Mouse (Mus musculus): ENCODE results near the gene Shc1. TPM values are rescaled to one million over a fixed set of nuclear protein-coding genes. Genes with fewer than 3 reads are reported as not detected.

Shc1 gene
- polyA plus RNA-seq, 1 experiment from 2014 or later: 51.8 TPM

GRCm38 (mm10) chr3:89479055-89479454 is 60.8 kb downstream of the Shc1 start:
- H3K36me3 ChIP-seq: no peaks in the 10 kb centered on the region
- no peak for DNase-seq (ENCODE audit: low spot score)
- H3K4me1 ChIP-seq: no peaks in the 10 kb centered on the region
- no peaks in the 10 kb centered on the region for H3K27me3 ChIP-seq (ENCODE audit: low read depth, poor library complexity, severe bottlenecking)
- no peak overlapping the region for H3K27ac ChIP-seq (replicated peaks)
- H3K4me3 ChIP-seq: no peak overlapping the region
- no peaks in the 10 kb centered on the region for H3K9me3 ChIP-seq (replicated peaks)
- 82% methylated on average over 6 of the region's 6 CpGs for WGBS

Other genes with a start within 250 kb of the Shc1 start
- gene Scamp3, start 241.0 kb upstream of the Shc1 start, polyA plus RNA-seq (2016; fragmentation: Nextera tagmentation; extraction: Ambion mirVana): 99.2 and 104 TPM in 2 replicates
- gene Fam189b, start 235.3 kb upstream of the Shc1 start, polyA plus RNA-seq (2016; fragmentation: Nextera tagmentation; extraction: Ambion mirVana): 31.0 and 35.0 TPM in 2 replicates
- gene Gba, start 215.5 kb upstream of the Shc1 start, polyA plus RNA-seq (2016; fragmentation: Nextera tagmentation; extraction: Ambion mirVana): 37.1 and 41.5 TPM in 2 replicates
- 82.2 and 108 TPM in 2 replicates for gene Thbs3, start 203.3 kb upstream of the Shc1 start, polyA plus RNA-seq (2016; fragmentation: Nextera tagmentation; extraction: Ambion mirVana)
- 238 TPM in 2 replicates for gene Mtx1, start 191.4 kb upstream of the Shc1 start, polyA plus RNA-seq (2016; fragmentation: Nextera tagmentation; extraction: Ambion mirVana)
- gene Muc1, start 189.4 kb upstream of the Shc1 start, polyA plus RNA-seq (2016; fragmentation: Nextera tagmentation; extraction: Ambion mirVana): 1.8 and 3.4 TPM in 2 replicates
- gene Krtcap2, start 172.5 kb upstream of the Shc1 start, polyA plus RNA-seq (2016; fragmentation: Nextera tagmentation; extraction: Ambion mirVana): 268 and 282 TPM in 2 replicates
- gene Trim46, start 172.1 kb upstream of the Shc1 start, polyA plus RNA-seq (2016; fragmentation: Nextera tagmentation; extraction: Ambion mirVana): 5.7 and 11.5 TPM in 2 replicates
- gene Dpm3, start 159.1 kb upstream of the Shc1 start, polyA plus RNA-seq (2016; fragmentation: Nextera tagmentation; extraction: Ambion mirVana): 94.9 and 101 TPM in 2 replicates
- gene Slc50a1, start 147.9 kb upstream of the Shc1 start, polyA plus RNA-seq (2016; fragmentation: Nextera tagmentation; extraction: Ambion mirVana): 29.8 and 34.3 TPM in 2 replicates
- 11.8 TPM in 2 replicates for gene Efna1, start 137.3 kb upstream of the Shc1 start, polyA plus RNA-seq (2016; fragmentation: Nextera tagmentation; extraction: Ambion mirVana)
- gene Efna3, start 95.5 kb upstream of the Shc1 start, polyA plus RNA-seq (2016; fragmentation: Nextera tagmentation; extraction: Ambion mirVana): 3.9 and 7.0 TPM in 2 replicates
- 20.5 and 21.9 TPM in 2 replicates for gene Efna4, start 80.4 kb upstream of the Shc1 start, polyA plus RNA-seq (2016; fragmentation: Nextera tagmentation; extraction: Ambion mirVana)
- gene Adam15, start 68.4 kb upstream of the Shc1 start, polyA plus RNA-seq (2016; fragmentation: Nextera tagmentation; extraction: Ambion mirVana): 30.5 and 34.9 TPM in 2 replicates
- 0.11 and 0.12 TPM in 2 replicates for gene Dcst2, start 56.5 kb upstream of the Shc1 start, polyA plus RNA-seq (2016; fragmentation: Nextera tagmentation; extraction: Ambion mirVana)
- 0.11 and 0.20 TPM in 2 replicates for gene Dcst1, start 53.2 kb upstream of the Shc1 start, polyA plus RNA-seq (2016; fragmentation: Nextera tagmentation; extraction: Ambion mirVana)
- 0.39 and 0.83 TPM in 2 replicates for gene Zbtb7b, start 23.7 kb upstream of the Shc1 start, polyA plus RNA-seq (2016; fragmentation: Nextera tagmentation; extraction: Ambion mirVana)
- gene Lenep, start 15.7 kb upstream of the Shc1 start, polyA plus RNA-seq (2016; fragmentation: Nextera tagmentation; extraction: Ambion mirVana): 0.68 and 1.2 TPM in 2 replicates
- gene Flad1, start 6.6 kb upstream of the Shc1 start, polyA plus RNA-seq (2016; fragmentation: Nextera tagmentation; extraction: Ambion mirVana): 27.9 and 34.2 TPM in 2 replicates
- 540 and 645 TPM in 2 replicates for gene Cks1b, start 60 bp upstream of the Shc1 start, polyA plus RNA-seq (2016; fragmentation: Nextera tagmentation; extraction: Ambion mirVana)
- 41.9 and 43.3 TPM in 2 replicates for gene Pygo2, start 11.8 kb downstream of the Shc1 start, polyA plus RNA-seq (2016; fragmentation: Nextera tagmentation; extraction: Ambion mirVana)
- gene Pbxip1, start 18.3 kb downstream of the Shc1 start, polyA plus RNA-seq (2016; fragmentation: Nextera tagmentation; extraction: Ambion mirVana): 18.6 and 19.9 TPM in 2 replicates
- 79.0 and 79.2 TPM in 2 replicates for gene Pmvk, start 36.1 kb downstream of the Shc1 start, polyA plus RNA-seq (2016; fragmentation: Nextera tagmentation; extraction: Ambion mirVana)
- 0.68 and 1.1 TPM in 2 replicates for gene Kcnn3, start 101.7 kb downstream of the Shc1 start, polyA plus RNA-seq (2016; fragmentation: Nextera tagmentation; extraction: Ambion mirVana)

Data from midbrain, embryonic 10.5 days (tissue).